Mouse (Mus musculus) B cell, adult 2 months (primary cell): ENCODE results near the gene Zfp983.
"Not testable (repeated sequence)": the region's sequence is repeated elsewhere in the genome, so short reads cannot be mapped to it uniquely, and the experiment has no call there.

Experiments used
- DNase-seq, 2 experiments: peaks; one replicate each; pipeline ENCODE4 v3.0.0; 2022

Zfp983 gene

DNA sequence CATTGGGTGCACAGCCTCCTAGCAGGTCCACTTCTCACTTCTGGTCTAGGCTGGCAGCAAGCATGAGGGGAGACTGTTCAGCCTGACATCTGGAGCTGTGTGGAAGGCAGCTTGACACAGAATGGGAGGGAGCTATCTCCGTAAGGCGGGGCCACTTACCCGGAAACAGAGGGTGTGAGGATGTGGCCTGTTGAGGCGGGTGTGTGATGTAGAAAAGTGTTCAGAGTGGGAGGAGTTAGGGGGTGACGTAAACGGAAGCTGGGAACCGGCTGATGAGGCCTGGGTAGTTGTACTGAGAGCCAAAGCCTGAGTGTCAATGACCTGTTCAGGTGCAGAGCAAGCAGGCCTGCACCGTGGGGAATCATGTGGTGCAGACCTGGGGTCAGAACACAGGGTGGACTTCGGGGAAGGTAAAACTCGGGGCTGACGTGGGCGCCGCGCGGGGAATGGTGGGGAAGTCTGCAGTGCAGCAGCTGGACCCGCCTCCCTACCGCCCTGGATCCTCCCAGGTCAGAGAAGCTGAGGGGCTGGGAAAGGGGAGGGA is at the start of gene Zfp983:
Gene Zfp983, plus strand, starts transcription at position 261 of the 544 bp plus-strand sequence.
- DNase-seq: peak; percentile 88 to 92

GRCm38 (mm10) chr17:21616356-21616755 is 34.1 kb upstream of the Zfp983 start:
- DNase-seq: no peak

DNA sequence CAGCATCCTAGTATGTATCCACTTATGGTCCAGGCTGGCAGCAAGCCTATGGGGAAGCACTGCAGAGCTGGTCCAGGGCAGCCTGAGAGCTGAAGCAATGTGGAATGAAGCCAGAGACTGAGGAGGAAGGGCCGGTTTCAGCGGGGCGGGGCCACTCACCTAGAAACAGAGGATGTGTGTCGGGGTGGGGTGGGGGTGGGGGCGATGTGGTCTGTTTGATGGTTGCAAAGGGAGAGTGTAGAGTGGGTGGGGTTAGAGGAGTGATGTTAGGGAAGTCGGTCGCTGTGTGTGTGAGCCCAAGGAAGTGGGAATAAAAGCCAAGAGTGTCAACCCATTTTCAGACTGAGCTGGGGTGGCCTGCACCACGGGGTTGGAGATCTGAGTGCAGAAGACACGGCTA is 33.1 kb upstream of the Zfp983 start:
- no peak for DNase-seq

GRCm38 (mm10) chr17:21623647-21624046 is 26.8 kb upstream of the Zfp983 start:
- DNase-seq: no peak

- DNase-seq: not testable (repeated sequence)
Observed at GRCm38 (mm10) chr17:21635758-21636157, 14.7 kb upstream of the Zfp983 start.

- DNase-seq: no peak
Observed at GRCm38 (mm10) chr17:21648791-21649190, 1.6 kb upstream of the Zfp983 start.

- DNase-seq: peak; percentile 44 to 61
Observed at GRCm38 (mm10) chr17:21649936-21650335, 488 bp upstream of the Zfp983 start.

DNA sequence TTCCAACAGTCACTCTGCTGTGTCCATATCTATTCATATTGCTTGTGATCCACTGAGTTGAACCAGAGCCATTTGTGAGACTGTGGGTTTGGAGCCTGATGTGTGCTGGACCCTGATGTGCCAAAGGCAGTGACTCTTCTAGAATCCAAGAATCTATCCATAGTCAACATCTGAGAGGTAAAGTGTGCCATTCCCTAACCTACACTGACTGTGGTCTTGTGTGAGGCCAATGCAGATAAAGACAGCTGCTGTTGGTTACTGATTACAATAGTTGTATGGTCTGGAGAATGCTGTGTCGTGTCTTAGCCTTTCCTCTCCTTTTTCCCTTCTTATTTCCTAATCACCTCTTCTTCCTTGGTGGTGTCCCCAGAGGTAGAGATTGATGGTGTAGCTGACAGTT is 28.4 kb downstream of the Zfp983 start:
- not testable (repeated sequence) for DNase-seq

GRCm38 (mm10) chr17:21679273-21680018 is 29.0 kb downstream of the Zfp983 start:
- peak; percentile 95 to 96 for DNase-seq

DNA sequence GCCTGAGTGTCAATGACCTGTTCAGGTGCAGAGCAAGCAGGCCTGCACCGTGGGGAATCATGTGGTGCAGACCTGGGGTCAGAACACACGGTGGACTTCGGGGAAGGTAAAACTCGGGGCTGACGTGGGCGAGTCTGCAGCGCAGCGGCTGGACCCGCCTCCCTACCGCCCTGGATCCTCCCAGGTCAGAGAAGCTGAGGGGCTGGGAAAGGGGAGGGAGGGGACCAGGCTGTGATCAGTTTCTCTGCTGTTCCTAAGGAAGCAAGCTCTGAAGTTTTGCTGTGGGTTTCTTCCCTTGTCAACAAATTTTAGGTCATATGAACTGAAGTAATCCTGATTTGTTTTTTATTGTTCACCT is 29.6 kb downstream of the Zfp983 start:
- not testable (repeated sequence) for DNase-seq

DNA sequence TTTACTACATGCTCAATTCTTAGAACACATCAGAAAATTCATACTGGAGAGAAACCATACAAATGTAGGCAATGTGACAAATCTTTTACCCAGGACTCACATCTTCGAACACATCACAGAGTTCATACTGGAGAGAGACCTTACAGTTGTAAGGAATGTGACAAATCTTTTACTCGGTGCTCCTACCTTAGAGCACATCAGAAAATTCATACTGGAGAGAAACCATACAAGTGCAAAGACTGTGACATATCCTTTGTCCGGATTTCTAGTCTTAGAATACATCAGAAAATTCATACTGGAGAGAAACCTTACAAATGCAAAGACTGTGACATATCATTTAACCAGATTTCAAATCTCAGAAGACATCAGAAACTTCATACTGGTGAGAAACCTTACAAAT is 41.1 kb downstream of the Zfp983 start, which contains the start of gene Gm10226:
Gene Gm10226, plus strand, starts transcription at position 301 of the 400 bp plus-strand sequence.
- no peak for DNase-seq

DNA sequence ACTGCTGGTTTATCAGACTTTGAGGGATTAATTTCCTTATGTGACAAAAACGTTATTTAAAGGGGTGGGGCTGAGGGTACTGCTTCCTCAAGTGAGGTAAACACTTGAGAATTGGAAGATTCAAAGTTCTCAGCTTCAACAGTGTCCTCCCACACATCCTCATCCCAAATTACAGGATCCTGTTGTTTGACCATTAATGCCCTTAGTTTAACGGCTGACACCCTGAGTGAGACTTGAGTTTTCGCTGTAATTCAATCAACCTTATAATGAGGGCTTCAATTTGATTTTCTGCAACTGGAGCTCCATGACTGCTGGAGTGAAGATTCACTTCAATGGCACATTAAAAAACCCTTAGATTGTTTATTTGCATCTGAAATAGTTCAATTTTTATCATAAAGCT is 42.9 kb downstream of the Zfp983 start:
- DNase-seq: no peak

- no peak for DNase-seq
Observed at GRCm38 (mm10) chr17:21696073-21696472, 45.6 kb downstream of the Zfp983 start.

DNA sequence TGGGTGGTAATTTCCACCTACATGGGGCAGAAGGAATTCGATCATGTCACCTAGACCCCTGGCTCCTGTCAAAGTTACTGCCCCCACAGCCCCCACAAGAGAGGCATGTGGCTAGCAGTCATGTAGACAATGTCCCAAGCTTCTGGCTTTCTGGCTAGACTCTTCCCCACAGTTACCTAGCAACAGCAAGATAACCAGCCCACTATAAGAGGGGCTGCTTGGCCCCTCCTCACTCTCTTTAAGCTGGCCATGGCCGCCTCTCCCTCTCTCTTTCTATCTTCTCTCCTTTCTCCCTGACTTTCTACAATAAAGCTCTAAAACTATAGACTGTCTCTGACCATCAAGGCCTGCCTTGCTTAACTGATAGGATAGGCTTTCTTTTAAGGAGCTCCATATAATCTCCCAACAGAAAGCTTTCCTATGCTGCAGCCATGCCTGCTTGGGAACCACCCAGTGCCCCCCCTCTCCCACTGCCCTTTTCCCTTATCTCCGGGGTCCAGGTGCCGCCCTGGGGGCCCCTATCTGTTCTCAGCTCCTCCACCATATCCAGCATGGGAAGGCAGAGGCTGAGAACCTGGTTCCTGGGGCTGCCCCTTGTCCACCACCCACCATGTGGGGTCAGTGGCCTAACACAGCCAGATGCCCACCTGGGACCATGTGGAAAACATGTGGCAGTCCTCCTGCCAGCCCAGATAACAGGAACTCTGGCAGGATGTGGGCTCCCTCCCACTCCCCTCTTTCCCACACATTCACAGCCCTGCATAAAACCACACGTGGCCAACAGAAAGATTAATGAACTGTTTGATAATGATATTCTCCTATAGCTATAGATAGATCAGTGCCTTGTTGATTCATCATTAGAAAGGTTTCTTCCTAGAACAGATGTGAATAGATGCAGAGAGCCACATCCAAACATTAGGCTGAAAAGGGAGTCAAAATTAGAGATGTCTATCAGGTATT is 52.1 kb downstream of the Zfp983 start:
- no peak for DNase-seq

GRCm38 (mm10) chr17:21703414-21703813 is 53.0 kb downstream of the Zfp983 start:
- no peak for DNase-seq

DNA sequence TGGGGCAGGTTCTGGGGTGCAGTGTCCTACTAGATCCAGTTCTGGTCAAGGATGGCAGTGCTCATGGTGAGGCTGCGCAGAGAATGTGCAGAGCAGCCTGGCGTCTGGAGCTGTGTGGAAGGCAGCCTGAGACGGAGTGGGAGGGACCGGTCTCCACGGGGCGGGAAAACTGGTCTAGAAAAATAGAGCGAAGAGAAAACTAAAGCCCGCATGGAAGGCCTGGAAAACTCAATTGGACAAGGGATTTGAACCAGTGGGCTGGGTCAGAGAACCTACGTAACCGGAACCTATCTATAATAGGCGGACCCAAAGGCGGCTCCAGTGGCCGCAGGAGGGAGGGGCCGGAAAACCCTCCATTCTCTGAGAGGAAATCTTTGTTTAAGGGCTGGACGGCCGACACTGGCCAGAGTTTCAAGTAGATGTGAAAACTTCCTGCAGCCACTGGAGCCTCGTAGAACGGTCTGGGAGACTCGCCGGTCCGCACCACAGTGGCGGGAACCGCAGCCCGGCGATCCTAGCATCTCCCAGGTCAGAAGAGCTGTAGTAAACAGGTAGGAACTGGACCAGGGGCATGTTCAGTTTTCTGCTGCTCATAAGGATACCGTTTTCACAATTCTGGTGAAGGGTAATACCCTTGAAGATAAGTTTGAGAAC is 57.0 kb downstream of the Zfp983 start, which contains the start of gene Zfp760:
Gene Zfp760, plus strand, starts transcription at position 399 of the 654 bp plus-strand sequence.
- peak; percentile 63 to 64 for DNase-seq

DNA sequence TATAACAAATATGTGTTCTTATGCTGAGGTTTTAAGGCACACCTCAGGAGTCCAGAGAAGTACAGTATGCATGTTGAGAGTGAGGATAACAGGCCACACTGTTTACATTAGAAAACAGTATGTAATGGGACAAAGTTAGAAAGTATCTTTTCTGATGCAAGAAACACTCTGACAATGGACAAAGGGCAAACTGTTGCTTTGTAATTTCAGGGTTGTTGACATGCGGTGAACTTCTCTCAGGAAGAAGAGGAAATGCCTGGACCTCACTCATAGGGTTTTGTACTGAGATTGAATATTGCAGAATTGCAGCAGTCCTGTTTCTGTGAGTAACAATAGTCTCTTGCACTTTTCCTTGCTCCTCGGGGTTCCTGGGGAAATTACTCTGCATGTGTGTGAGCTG is 58.0 kb downstream of the Zfp983 start:
- DNase-seq: no peak
